In the genomic region with DNA sequence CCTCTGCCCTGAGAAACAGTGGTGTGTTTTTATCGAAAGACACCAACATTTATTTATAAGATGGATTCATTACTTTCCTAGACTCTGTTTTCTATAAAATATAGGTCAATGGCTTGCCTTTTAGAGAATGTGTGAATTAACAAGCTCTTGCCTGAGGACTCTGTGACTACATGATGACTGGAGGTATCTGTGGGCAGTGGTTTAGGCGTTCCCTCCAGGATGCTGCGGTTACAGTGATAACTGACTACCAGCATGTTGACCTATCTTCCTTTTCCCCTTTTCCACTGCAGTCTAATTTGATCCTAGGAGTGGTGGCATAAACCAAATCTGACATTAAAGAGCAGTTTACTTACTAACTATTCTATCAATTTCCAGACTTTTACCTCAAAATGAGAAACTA, we compare ENCODE assay signal across 1 mouse cellular context.
TF ChIP-seq lines count a peak whose summit lies in the region.

No protein-coding gene starts in this region.

TF ChIP-seq in MEL, 35 proteins besides CTCF, POLR2A, EP300 and RAD21 (continued from another document):
- no peak for TF ChIP-seq NELFE (IDR thresholded peaks at IDR 0.05; ENCODE audit: low read depth, low read length)
- peak; percentile 38; the same call in 1 of the 2 replicates for TF ChIP-seq MXI1 (IDR thresholded peaks at IDR 0.05; ENCODE audit: low read depth, low read length)
